Mouse (Mus musculus): ENCODE measurements around the gene Clip2. TPM values are rescaled to one million over a fixed set of nuclear protein-coding genes. Genes with fewer than 3 reads are reported as not detected.

Clip2 gene
- polyA plus RNA-seq, 1 experiment from 2014 or later: 6.6 TPM

DNA sequence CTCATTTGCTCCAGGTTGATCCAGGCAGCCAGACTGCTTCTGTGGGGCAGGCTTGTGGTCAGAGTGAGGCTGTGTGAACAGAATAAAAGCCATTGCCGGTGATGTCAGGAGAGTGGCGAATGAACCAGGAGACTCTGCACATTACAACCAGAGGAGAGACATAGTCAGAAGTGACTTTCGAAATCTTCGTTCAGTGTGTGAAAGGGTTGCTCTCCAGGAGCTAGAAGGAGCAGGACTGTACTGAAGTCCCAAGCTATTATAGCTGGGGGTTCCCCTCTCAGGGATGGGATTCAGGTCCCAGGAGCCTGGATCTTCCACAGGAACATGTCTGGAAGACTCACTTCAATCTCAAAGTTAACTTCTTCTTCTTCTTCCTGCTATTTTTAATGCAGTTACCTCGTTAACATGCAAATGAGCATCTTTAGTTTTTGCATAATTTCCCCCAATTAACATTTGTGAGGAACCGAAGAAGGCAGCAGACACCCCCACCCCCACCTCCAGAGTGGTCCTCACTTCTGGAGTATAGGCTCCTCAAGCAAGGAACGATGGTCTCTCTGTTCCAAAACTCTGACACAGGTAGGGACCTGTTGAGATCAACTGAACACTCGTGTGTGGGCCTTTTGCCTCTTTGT is 81.6 kb downstream of the Clip2 start:
- Histone ChIP-seq H3K9me3 (ENCODE audit: low read depth, low read length) (no peaks in the 10 kb centered on the region), H3K27ac (ENCODE audit: low read depth) (no peak overlapping the region), H3K36me3 (ENCODE audit: insufficient read depth) (no peaks in the 10 kb centered on the region), H3K9ac (no peak overlapping the region), H3K4me1 (ENCODE audit: insufficient read depth) (peaks cover 3% of the 10 kb centered on the region; the same call in 1 of the 2 replicates), H3K4me2 (no peak overlapping the region), H3K4me3 (ENCODE audit: low read depth, low read length) (no peak overlapping the region), H3K27me3 (ENCODE audit: insufficient read depth, low read length) (no peaks in the 10 kb centered on the region)
- DNase-seq (no peak), ATAC-seq (ENCODE audit: insufficient read depth) (no peak)
- TF ChIP-seq CTCF (IDR thresholded peaks at IDR 0.05; ENCODE audit: low read depth): no peak
- 77% methylated on average over 8 of the region's 8 CpGs for WGBS

GRCm38 (mm10) chr5:134469559-134470150 is 82.6 kb downstream of the Clip2 start:
- no peak for TF ChIP-seq CTCF (IDR thresholded peaks at IDR 0.05; ENCODE audit: low read depth)
- WGBS: 82% methylated on average over 7 of the region's 7 CpGs
- DNase-seq: no peak

GRCm38 (mm10) chr5:134468158-134468765 is 84.0 kb downstream of the Clip2 start:
- DNase-seq (no peak), ATAC-seq (ENCODE audit: insufficient read depth) (no peak)
- Histone ChIP-seq H3K27me3 (ENCODE audit: insufficient read depth, low read length) (no peaks in the 10 kb centered on the region), H3K4me1 (ENCODE audit: insufficient read depth) (peaks cover 3% of the 10 kb centered on the region; the same call in 1 of the 2 replicates), H3K9me3 (ENCODE audit: low read depth, low read length) (no peaks in the 10 kb centered on the region), H3K9ac (no peak overlapping the region), H3K4me2 (no peak overlapping the region), H3K27ac (ENCODE audit: low read depth) (no peak overlapping the region), H3K36me3 (ENCODE audit: insufficient read depth) (no peaks in the 10 kb centered on the region), H3K4me3 (ENCODE audit: low read depth, low read length) (no peak overlapping the region)
- WGBS: 57% methylated on average over 10 of the region's 10 CpGs
- no peak for TF ChIP-seq CTCF (IDR thresholded peaks at IDR 0.05; ENCODE audit: low read depth)

More at GRCm38 (mm10) chr5:134469559-134470150, 82.6 kb downstream of the Clip2 start:
- Histone ChIP-seq H3K9ac (no peak overlapping the region), H3K27ac (ENCODE audit: low read depth) (no peak overlapping the region), H3K4me3 (ENCODE audit: low read depth, low read length) (no peak overlapping the region), H3K4me2 (no peak overlapping the region), H3K4me1 (ENCODE audit: insufficient read depth) (peaks cover 3% of the 10 kb centered on the region; the same call in 1 of the 2 replicates), H3K9me3 (ENCODE audit: low read depth, low read length) (no peaks in the 10 kb centered on the region), H3K36me3 (ENCODE audit: insufficient read depth) (no peaks in the 10 kb centered on the region), H3K27me3 (ENCODE audit: insufficient read depth, low read length) (no peaks in the 10 kb centered on the region)
- no peak for ATAC-seq (ENCODE audit: insufficient read depth)

- ATAC-seq (ENCODE audit: insufficient read depth): no peak
Measured at GRCm38 (mm10) chr5:134467030-134467549, 85.1 kb downstream of the Clip2 start.

GRCm38 (mm10) chr5:134466296-134467029 is 85.8 kb downstream of the Clip2 start:
- no peak for TF ChIP-seq CTCF (IDR thresholded peaks at IDR 0.05; ENCODE audit: low read depth)
- Histone ChIP-seq H3K9ac (no peak overlapping the region), H3K9me3 (ENCODE audit: low read depth, low read length) (no peaks in the 10 kb centered on the region), H3K4me1 (ENCODE audit: insufficient read depth) (peaks cover 3% of the 10 kb centered on the region; the same call in 1 of the 2 replicates), H3K36me3 (ENCODE audit: insufficient read depth) (no peaks in the 10 kb centered on the region), H3K4me2 (no peak overlapping the region), H3K27me3 (ENCODE audit: insufficient read depth, low read length) (no peaks in the 10 kb centered on the region), H3K27ac (ENCODE audit: low read depth) (no peak overlapping the region), H3K4me3 (ENCODE audit: low read depth, low read length) (no peak overlapping the region)
- 27% methylated on average over 21 of the region's 21 CpGs for WGBS
- no peak for ATAC-seq (ENCODE audit: insufficient read depth)
- no peak for DNase-seq

More at GRCm38 (mm10) chr5:134467030-134467549, 85.1 kb downstream of the Clip2 start:
- peaks cover 3% of the 10 kb centered on the region; the same call in 1 of the 2 replicates for H3K4me1 ChIP-seq (ENCODE audit: insufficient read depth)
- no peaks in the 10 kb centered on the region for H3K27me3 ChIP-seq (ENCODE audit: insufficient read depth, low read length)
- H3K4me2 ChIP-seq: no peak overlapping the region
- no peak for TF ChIP-seq CTCF (IDR thresholded peaks at IDR 0.05; ENCODE audit: low read depth)
- H3K27ac ChIP-seq (ENCODE audit: low read depth): no peak overlapping the region
- WGBS: 59% methylated on average over 8 of the region's 8 CpGs
- no peaks in the 10 kb centered on the region for H3K36me3 ChIP-seq (ENCODE audit: insufficient read depth)
- DNase-seq: no peak
- H3K9ac ChIP-seq: no peak overlapping the region
- H3K4me3 ChIP-seq (ENCODE audit: low read depth, low read length): no peak overlapping the region
- no peaks in the 10 kb centered on the region for H3K9me3 ChIP-seq (ENCODE audit: low read depth, low read length)

DNA sequence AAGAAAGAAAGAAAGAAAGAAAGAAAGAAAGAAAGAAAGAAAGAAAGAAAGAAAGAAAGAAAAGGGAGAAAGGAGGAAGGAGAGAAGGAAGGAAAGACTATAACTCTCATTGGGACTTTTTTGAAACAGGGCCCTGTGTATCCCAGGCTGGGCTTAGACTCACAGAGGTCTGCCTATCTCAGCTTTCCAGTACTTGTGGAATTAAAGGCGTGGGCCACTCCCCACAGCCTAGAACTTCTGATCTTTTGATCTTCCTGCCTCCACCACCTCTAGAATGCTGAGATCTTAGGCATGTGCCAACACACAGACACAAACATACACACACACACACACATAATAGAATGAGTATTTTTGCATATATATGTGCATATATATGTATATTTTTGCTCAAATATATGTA is 87.0 kb downstream of the Clip2 start:
- H3K36me3 ChIP-seq (ENCODE audit: insufficient read depth): no peaks in the 10 kb centered on the region
- 49% methylated on average over 1 of the region's 1 CpGs for WGBS
- peaks cover 3% of the 10 kb centered on the region; the same call in 1 of the 2 replicates for H3K4me1 ChIP-seq (ENCODE audit: insufficient read depth)
- no peak for DNase-seq
- no peak overlapping the region for H3K9ac ChIP-seq
- no peak overlapping the region for H3K27ac ChIP-seq (ENCODE audit: low read depth)
- H3K4me3 ChIP-seq (ENCODE audit: low read depth, low read length): no peak overlapping the region
- no peaks in the 10 kb centered on the region for H3K9me3 ChIP-seq (ENCODE audit: low read depth, low read length)
- H3K27me3 ChIP-seq (ENCODE audit: insufficient read depth, low read length): no peaks in the 10 kb centered on the region
- no peak for ATAC-seq (ENCODE audit: insufficient read depth)
- no peak for TF ChIP-seq CTCF (IDR thresholded peaks at IDR 0.05; ENCODE audit: low read depth)
- H3K4me2 ChIP-seq: no peak overlapping the region

Data from lung, embryonic 14.5 days (tissue).